Mouse (Mus musculus) embryonic fibroblast, embryonic 13.5 days (primary cell): ENCODE data around the gene Pik3c2g.

Source experiments
- CTCF ChIP-seq: IDR thresholded peaks from 2 replicates; pipeline ENCODE4 v1.5.1; 2011; ENCODE audit warnings: mild to moderate bottlenecking, control low read depth, low read length, moderate library complexity, borderline replicate concordance; ENCODE audit not compliant: insufficient read depth
- POLR2A ChIP-seq: IDR thresholded peaks from 2 replicates; pipeline ENCODE4 v1.6.1; 2011; ENCODE audit warnings: low read depth, mild to moderate bottlenecking, control low read depth, low read length, moderate library complexity

GRCm38 (mm10) chr6:139908997-139909669, 322.1 kb downstream of the Pik3c2g start:
- TF ChIP-seq CTCF (no peak), POLR2A (no peak)
